Mouse (Mus musculus) intestine, embryonic 15.5 days (tissue): ENCODE data around the gene Xpot. TPM values are rescaled to one million over a fixed set of nuclear protein-coding genes. Genes with fewer than 3 reads are reported as not detected.

ENCODE experiments used
- ATAC-seq: fragments of 200-750 bp; cut with Nextera tagmentation; 2 replicates; pipeline ENCODE4 v1.8.0; 2017; ENCODE audit warnings: moderate TSS enrichment, moderate library complexity
- H3K27ac ChIP-seq: fragments of 300-500 bp; sonication (generic); 2 replicates; pipeline ENCODE4 v1.5.1; 2015; ENCODE audit warnings: mild to moderate bottlenecking, inconsistent platforms
- H3K27me3 ChIP-seq: fragments of 300-500 bp; sonication (generic); replicated peaks from 2 replicates; pipeline ENCODE4 v1.6.1; 2015; ENCODE audit warnings: inconsistent platforms
- H3K36me3 ChIP-seq: fragments of 300-500 bp; sonication (generic); 2 replicates; pipeline ENCODE4 v1.6.1; 2015; ENCODE audit warnings: inconsistent platforms
- H3K4me1 ChIP-seq: fragments of 300-500 bp; sonication (generic); replicated peaks from 2 replicates; pipeline ENCODE4 v1.6.1; 2015; ENCODE audit warnings: inconsistent platforms
- H3K4me2 ChIP-seq: fragments of 300-500 bp; sonication (generic); replicated peaks from 2 replicates; pipeline ENCODE4 v1.6.1; 2015; ENCODE audit warnings: mild to moderate bottlenecking, inconsistent platforms
- H3K4me3 ChIP-seq: fragments of 300-500 bp; sonication (generic); replicated peaks from 2 replicates; pipeline ENCODE4 v1.5.1; 2015; ENCODE audit warnings: inconsistent platforms
- H3K9ac ChIP-seq: fragments of 300-500 bp; sonication (generic); 2 replicates; pipeline ENCODE4 v1.6.1; 2015; ENCODE audit warnings: inconsistent platforms
- H3K9me3 ChIP-seq: fragments of 300-500 bp; sonication (generic); 2 replicates; pipeline ENCODE4 v1.6.1; 2016; ENCODE audit warnings: inconsistent platforms
- WGBS: fragments of 180-500 bp; shearing (Covaris S2); methylation state at CpG from one replicate; pipeline ENCODE4 v1.1.7; 2015; 5-methylcytosine and 5-hydroxymethylcytosine counted together
- polyA plus RNA-seq: library from polyadenylated mRNA; unstranded; fragments of >200 nt; fragmentation: Nextera tagmentation; extraction: Ambion mirVana; gene quantifications from 2 replicates; pipeline ENCODE4 v1.2.1, GENCODE M21; 2015

Xpot gene
- polyA plus RNA-seq, 1 experiment from 2014 or later = 46.3 TPM

GRCm38 (mm10) chr10:121615146-121615870, 10.8 kb downstream of the Xpot start:
- no peak overlapping the region for H3K4me2 ChIP-seq
- H3K27ac ChIP-seq = no peak overlapping the region
- no peaks in the 10 kb centered on the region for H3K4me1 ChIP-seq
- ATAC-seq = no peak
- no peak overlapping the region for H3K9ac ChIP-seq
- no peaks in the 10 kb centered on the region for H3K9me3 ChIP-seq
- H3K4me3 ChIP-seq = no peak overlapping the region
- 84% methylated on average over 13 of the region's 13 CpGs for WGBS
- no peaks in the 10 kb centered on the region for H3K27me3 ChIP-seq
- peaks cover 54% of the 10 kb centered on the region for H3K36me3 ChIP-seq

- WGBS = 76% methylated on average over 13 of the region's 13 CpGs
- H3K36me3 ChIP-seq = peaks cover 59% of the 10 kb centered on the region
- ATAC-seq = no peak
- no peak overlapping the region for H3K27ac ChIP-seq
- H3K27me3 ChIP-seq = no peaks in the 10 kb centered on the region
- no peak overlapping the region for H3K4me3 ChIP-seq
- H3K4me1 ChIP-seq = no peaks in the 10 kb centered on the region
- H3K9me3 ChIP-seq = no peaks in the 10 kb centered on the region
- H3K9ac ChIP-seq = no peak overlapping the region
- H3K4me2 ChIP-seq = no peak overlapping the region
These were observed 12.6 kb downstream of the Xpot start for GRCm38 (mm10) chr10:121613570-121613969.

- Histone ChIP-seq H3K27ac (no peak overlapping the region), H3K36me3 (peaks cover 60% of the 10 kb centered on the region), H3K4me1 (no peaks in the 10 kb centered on the region), H3K27me3 (no peaks in the 10 kb centered on the region), H3K9me3 (no peaks in the 10 kb centered on the region), H3K9ac (no peak overlapping the region), H3K4me2 (no peak overlapping the region), H3K4me3 (no peak overlapping the region)
- WGBS = 86% methylated on average over 6 of the region's 6 CpGs
- ATAC-seq = no peak
These were observed 13.7 kb downstream of the Xpot start for GRCm38 (mm10) chr10:121612448-121612847.

GRCm38 (mm10) chr10:121611587-121611986, 14.5 kb downstream of the Xpot start:
- ATAC-seq = no peak
- Histone ChIP-seq H3K27me3 (no peaks in the 10 kb centered on the region), H3K4me1 (no peaks in the 10 kb centered on the region), H3K9me3 (no peaks in the 10 kb centered on the region), H3K9ac (no peak overlapping the region), H3K27ac (no peak overlapping the region), H3K36me3 (peaks cover 60% of the 10 kb centered on the region), H3K4me2 (no peak overlapping the region), H3K4me3 (no peak overlapping the region)
- 84% methylated on average over 10 of the region's 10 CpGs for WGBS

GRCm38 (mm10) chr10:121608177-121608576, 18.0 kb downstream of the Xpot start:
- no peaks in the 10 kb centered on the region for H3K9me3 ChIP-seq
- H3K36me3 ChIP-seq = peaks cover 66% of the 10 kb centered on the region
- H3K27ac ChIP-seq = no peak overlapping the region
- no peak overlapping the region for H3K4me2 ChIP-seq
- no peak for ATAC-seq
- H3K4me1 ChIP-seq = no peaks in the 10 kb centered on the region
- H3K9ac ChIP-seq = no peak overlapping the region
- no peak overlapping the region for H3K4me3 ChIP-seq
- WGBS = 88% methylated on average over 10 of the region's 10 CpGs
- H3K27me3 ChIP-seq = no peaks in the 10 kb centered on the region

- WGBS = 87% methylated on average over 13 of the region's 13 CpGs
These were observed 21.3 kb downstream of the Xpot start for GRCm38 (mm10) chr10:121604632-121605344.

GRCm38 (mm10) chr10:121603556-121603955, 22.6 kb downstream of the Xpot start:
- whole genome bisulfite sequencing = 85% methylated on average over 4 of the region's 4 CpGs
- H3K4me1 ChIP-seq = no peaks in the 10 kb centered on the region
- H3K27me3 ChIP-seq = no peaks in the 10 kb centered on the region
- ATAC-seq = no peak
- no peak overlapping the region for H3K4me3 ChIP-seq
- no peak overlapping the region for H3K9ac ChIP-seq
- H3K4me2 ChIP-seq = no peak overlapping the region
- no peaks in the 10 kb centered on the region for H3K9me3 ChIP-seq
- peaks cover 75% of the 10 kb centered on the region for H3K36me3 ChIP-seq
- no peak overlapping the region for H3K27ac ChIP-seq

More at GRCm38 (mm10) chr10:121604632-121605344, 21.3 kb downstream of the Xpot start:
- H3K9me3 ChIP-seq = no peaks in the 10 kb centered on the region
- no peaks in the 10 kb centered on the region for H3K27me3 ChIP-seq
- no peak overlapping the region for H3K27ac ChIP-seq
- ATAC-seq = peak; percentile 79
- no peak overlapping the region for H3K9ac ChIP-seq
- peaks cover 70% of the 10 kb centered on the region for H3K36me3 ChIP-seq
- no peaks in the 10 kb centered on the region for H3K4me1 ChIP-seq
- no peak overlapping the region for H3K4me2 ChIP-seq
- H3K4me3 ChIP-seq = no peak overlapping the region

- Histone ChIP-seq H3K9me3 (no peaks in the 10 kb centered on the region), H3K27me3 (no peaks in the 10 kb centered on the region), H3K27ac (no peak overlapping the region), H3K4me2 (no peak overlapping the region), H3K4me3 (no peak overlapping the region), H3K4me1 (no peaks in the 10 kb centered on the region), H3K36me3 (peaks cover 69% of the 10 kb centered on the region), H3K9ac (no peak overlapping the region)
- ATAC-seq = no peak
- 84% methylated on average over 6 of the region's 6 CpGs for WGBS
These were observed 24.9 kb downstream of the Xpot start for GRCm38 (mm10) chr10:121601272-121601671.

- no peak overlapping the region for H3K4me3 ChIP-seq
- ATAC-seq = no peak
- no peaks in the 10 kb centered on the region for H3K27me3 ChIP-seq
- H3K36me3 ChIP-seq = peaks cover 40% of the 10 kb centered on the region
- H3K9ac ChIP-seq = no peak overlapping the region
- no peak overlapping the region for H3K27ac ChIP-seq
- 80% methylated on average over 9 of the region's 9 CpGs for WGBS
- H3K4me1 ChIP-seq = no peaks in the 10 kb centered on the region
- H3K9me3 ChIP-seq = no peaks in the 10 kb centered on the region
- no peak overlapping the region for H3K4me2 ChIP-seq
These were observed 29.6 kb downstream of the Xpot start for GRCm38 (mm10) chr10:121596580-121596979.

- Histone ChIP-seq H3K27me3 (no peaks in the 10 kb centered on the region), H3K4me1 (no peaks in the 10 kb centered on the region), H3K4me3 (no peak overlapping the region), H3K4me2 (no peak overlapping the region), H3K36me3 (peaks cover 5% of the 10 kb centered on the region), H3K9ac (no peak overlapping the region), H3K27ac (no peak overlapping the region), H3K9me3 (no peaks in the 10 kb centered on the region)
- WGBS = 86% methylated on average over 14 of the region's 14 CpGs
- ATAC-seq = no peak
These were observed 35.0 kb downstream of the Xpot start for GRCm38 (mm10) chr10:121591106-121591505.

- no peaks in the 10 kb centered on the region for H3K27me3 ChIP-seq
- H3K4me2 ChIP-seq = peak overlapping the region; percentile 64
- H3K4me3 ChIP-seq = peak overlapping the region; percentile 94
- H3K27ac ChIP-seq = no peak overlapping the region
- H3K36me3 ChIP-seq = peaks cover 10% of the 10 kb centered on the region
- H3K9me3 ChIP-seq = no peaks in the 10 kb centered on the region
- H3K4me1 ChIP-seq = peaks cover 5% of the 10 kb centered on the region
- WGBS = 59% methylated on average over 6 of the region's 6 CpGs
- ATAC-seq = no peak
- peak overlapping the region; percentile 83; the same call in 1 of the 2 replicates for H3K9ac ChIP-seq
These were observed 38.7 kb downstream of the Xpot start for GRCm38 (mm10) chr10:121587371-121587840.

- WGBS = under 1% methylated on average over 54 of the region's 58 CpGs
- Histone ChIP-seq H3K4me3 (peak within 1 kb of the TSS; percentile 94), H3K27me3 (no peaks in the 10 kb centered on the region), H3K9ac (peak within 1 kb of the TSS; percentile 83), H3K36me3 (peaks cover 13% of the 10 kb centered on the region), H3K4me2 (peak within 1 kb of the TSS; percentile 64), H3K4me1 (peaks cover 5% of the 10 kb centered on the region), H3K27ac (peak within 1 kb of the TSS; percentile 73), H3K9me3 (no peaks in the 10 kb centered on the region)
- ATAC-seq = peak; percentile 98
These were observed 39.3 kb downstream of the Xpot start, which contains the start of gene Tbk1 for GRCm38 (mm10) chr10:121586675-121587370. TSS of gene Tbk1 (minus strand) at chr10:121586787.
